Mouse (Mus musculus) hindbrain, postnatal 0 days (tissue): Measurements from ENCODE around the gene Dnhd1. TPM values are rescaled to one million over a fixed set of nuclear protein-coding genes. Genes with fewer than 3 reads are reported as not detected.

Source experiments
- ATAC-seq: fragments of 200-750 bp; cut with Nextera tagmentation; 2 replicates; pipeline ENCODE4 v1.8.0; 2017; ENCODE audit warnings: mild to moderate bottlenecking, moderate TSS enrichment, moderate library complexity
- DNase-seq: peaks from one replicate; pipeline ENCODE4 v3.0.0-alpha.2; 2015; ENCODE audit warnings: low spot score
- H3K27ac ChIP-seq: fragments of 300-500 bp; sonication (generic); 2 replicates; pipeline ENCODE4 v1.5.1; 2014; ENCODE audit warnings: mild to moderate bottlenecking
- H3K27me3 ChIP-seq: fragments of 300-500 bp; sonication (generic); 2 replicates; pipeline ENCODE4 v1.6.1; 2014; ENCODE audit warnings: low read length, mixed read lengths; ENCODE audit not compliant: insufficient read depth
- H3K36me3 ChIP-seq: fragments of 300-500 bp; sonication (generic); 2 replicates; pipeline ENCODE4 v1.6.1; 2014; ENCODE audit warnings: low read length, mixed read lengths; ENCODE audit not compliant: insufficient read depth
- H3K4me1 ChIP-seq: fragments of 300-500 bp; sonication (generic); 2 replicates; pipeline ENCODE4 v1.6.1; 2014; ENCODE audit warnings: antibody characterized with exemption, low read length, mixed read lengths; ENCODE audit not compliant: insufficient read depth
- H3K4me2 ChIP-seq: fragments of 300-500 bp; sonication (generic); 2 replicates; pipeline ENCODE4 v1.6.1; 2014; ENCODE audit warnings: low read depth, mild to moderate bottlenecking, low read length, moderate library complexity, mixed read lengths
- H3K4me3 ChIP-seq: fragments of 300-500 bp; sonication (generic); 2 replicates; pipeline ENCODE4 v1.5.1; 2014; ENCODE audit warnings: low read length
- H3K9ac ChIP-seq: fragments of 300-500 bp; sonication (generic); replicated peaks from 2 replicates; pipeline ENCODE4 v1.6.1; 2014; ENCODE audit warnings: mild to moderate bottlenecking, low read length, moderate library complexity, mixed read lengths
- H3K9me3 ChIP-seq: fragments of 300-500 bp; sonication (generic); 2 replicates; pipeline ENCODE4 v1.6.1; 2016; ENCODE audit warnings: low read length, mixed read lengths
- CTCF ChIP-seq: IDR thresholded peaks from 2 replicates; pipeline ENCODE4 v1.5.1; 2016; ENCODE audit warnings: antibody characterized with exemption, control low read depth, low read depth
- WGBS: fragments of 180-500 bp; shearing (Covaris S2); extraction: QIAGEN DNeasy Blood & Tissue Kit; methylation state at CpG from one replicate; pipeline ENCODE4 v1.1.7; 2014; 5-methylcytosine and 5-hydroxymethylcytosine counted together
- polyA plus RNA-seq: library from polyadenylated mRNA; unstranded; fragments of >200 nt; fragmentation: Nextera tagmentation; extraction: Ambion mirVana; gene quantifications from 2 replicates; pipeline ENCODE4 v1.2.1, GENCODE M21; 2015
- total RNA-seq: library from RNA; depleted of rRNA; stranded (reverse); fragments of >200 nt; gene quantifications from 2 replicates; pipeline ENCODE4 v1.2.3, GENCODE M21; 2014

The Dnhd1 gene
- total and polyA plus RNA-seq, 2 experiments from 2014 or later = 1.0 to 5.4 TPM

- no peaks in the 10 kb centered on the region for H3K27me3 ChIP-seq
- TF ChIP-seq CTCF = no peak
- H3K4me2 ChIP-seq = no peak overlapping the region
- no peak for ATAC-seq
- no peak for DNase-seq
- H3K9ac ChIP-seq = no peak overlapping the region
- H3K4me1 ChIP-seq = no peaks in the 10 kb centered on the region
- WGBS = 85% methylated on average over 16 of the region's 16 CpGs
- H3K27ac ChIP-seq = no peak overlapping the region
- no peaks in the 10 kb centered on the region for H3K9me3 ChIP-seq
- no peak overlapping the region for H3K4me3 ChIP-seq
- H3K36me3 ChIP-seq = no peaks in the 10 kb centered on the region
These were observed 52.6 kb downstream of the Dnhd1 start for GRCm38 (mm10) chr7:105703184-105703583.

GRCm38 (mm10) chr7:105703816-105704215 is 53.2 kb downstream of the Dnhd1 start:
- no peaks in the 10 kb centered on the region for H3K9me3 ChIP-seq
- no peaks in the 10 kb centered on the region for H3K4me1 ChIP-seq
- no peaks in the 10 kb centered on the region for H3K36me3 ChIP-seq
- TF ChIP-seq CTCF = no peak
- H3K4me3 ChIP-seq = no peak overlapping the region
- 81% methylated on average over 4 of the region's 4 CpGs for WGBS
- no peak for ATAC-seq
- DNase-seq = no peak
- no peak overlapping the region for H3K27ac ChIP-seq
- no peak overlapping the region for H3K4me2 ChIP-seq
- H3K27me3 ChIP-seq = no peaks in the 10 kb centered on the region
- H3K9ac ChIP-seq = no peak overlapping the region

GRCm38 (mm10) chr7:105708733-105709132 is 58.1 kb downstream of the Dnhd1 start:
- H3K9me3 ChIP-seq = no peaks in the 10 kb centered on the region
- TF ChIP-seq CTCF = no peak
- DNase-seq = no peak
- no peaks in the 10 kb centered on the region for H3K36me3 ChIP-seq
- 94% methylated on average over 5 of the region's 5 CpGs for WGBS
- no peak overlapping the region for H3K4me2 ChIP-seq
- H3K4me1 ChIP-seq = no peaks in the 10 kb centered on the region
- H3K27ac ChIP-seq = no peak overlapping the region
- H3K4me3 ChIP-seq = no peak overlapping the region
- no peak for ATAC-seq
- H3K27me3 ChIP-seq = no peaks in the 10 kb centered on the region
- no peak overlapping the region for H3K9ac ChIP-seq

GRCm38 (mm10) chr7:105715366-105715765 is 64.7 kb downstream of the Dnhd1 start:
- no peak for DNase-seq
- H3K36me3 ChIP-seq = no peaks in the 10 kb centered on the region
- H3K4me1 ChIP-seq = no peaks in the 10 kb centered on the region
- H3K4me3 ChIP-seq = no peak overlapping the region
- no peaks in the 10 kb centered on the region for H3K9me3 ChIP-seq
- no peak overlapping the region for H3K27ac ChIP-seq
- no peak overlapping the region for H3K4me2 ChIP-seq
- WGBS = 53% methylated on average over 3 of the region's 3 CpGs
- TF ChIP-seq CTCF = no peak
- H3K27me3 ChIP-seq = no peaks in the 10 kb centered on the region
- H3K9ac ChIP-seq = no peak overlapping the region
- no peak for ATAC-seq

GRCm38 (mm10) chr7:105721916-105722315 is 71.3 kb downstream of the Dnhd1 start:
- DNase-seq (no peak), ATAC-seq (no peak)
- Histone ChIP-seq H3K27ac (no peak overlapping the region), H3K9ac (no peak overlapping the region), H3K4me2 (no peak overlapping the region), H3K27me3 (no peaks in the 10 kb centered on the region), H3K36me3 (no peaks in the 10 kb centered on the region), H3K4me1 (no peaks in the 10 kb centered on the region), H3K4me3 (no peak overlapping the region), H3K9me3 (no peaks in the 10 kb centered on the region)
- TF ChIP-seq CTCF = no peak
- WGBS = 80% methylated on average over 2 of the region's 2 CpGs

- Histone ChIP-seq H3K27ac (peak overlapping the region; percentile 51; the same call in 1 of the 2 replicates), H3K4me3 (no peak overlapping the region), H3K27me3 (no peaks in the 10 kb centered on the region), H3K9ac (no peak overlapping the region), H3K9me3 (no peaks in the 10 kb centered on the region), H3K36me3 (0 out of 2 replicates have a peak, but pooled peaks cover 5% of the 10 kb centered on the region), H3K4me1 (no peaks in the 10 kb centered on the region), H3K4me2 (no peak overlapping the region)
- DNase-seq (peak; percentile 86), ATAC-seq (peak; percentile 90)
- TF ChIP-seq CTCF = peak; percentile 92
- WGBS = 79% methylated on average over 4 of the region's 4 CpGs
These were observed 75.7 kb downstream of the Dnhd1 start for GRCm38 (mm10) chr7:105726144-105726979.

- H3K4me3 ChIP-seq = no peak overlapping the region
- no peak overlapping the region for H3K4me2 ChIP-seq
- H3K27ac ChIP-seq = peak overlapping the region; percentile 51; the same call in 1 of the 2 replicates
- TF ChIP-seq CTCF = no peak
- H3K9ac ChIP-seq = no peak overlapping the region
- ATAC-seq (no peak), DNase-seq (no peak)
- H3K4me1 ChIP-seq = no peaks in the 10 kb centered on the region
- 89% methylated on average over 4 of the region's 4 CpGs for WGBS
- no peaks in the 10 kb centered on the region for H3K9me3 ChIP-seq
- H3K27me3 ChIP-seq = no peaks in the 10 kb centered on the region
- H3K36me3 ChIP-seq = peaks cover 5% of the 10 kb centered on the region; the same call in 1 of the 2 replicates
These were observed 76.3 kb downstream of the Dnhd1 start for GRCm38 (mm10) chr7:105726980-105727325.
